Mouse (Mus musculus): ENCODE measurements around the gene Myom1.

Myom1 gene

DNA sequence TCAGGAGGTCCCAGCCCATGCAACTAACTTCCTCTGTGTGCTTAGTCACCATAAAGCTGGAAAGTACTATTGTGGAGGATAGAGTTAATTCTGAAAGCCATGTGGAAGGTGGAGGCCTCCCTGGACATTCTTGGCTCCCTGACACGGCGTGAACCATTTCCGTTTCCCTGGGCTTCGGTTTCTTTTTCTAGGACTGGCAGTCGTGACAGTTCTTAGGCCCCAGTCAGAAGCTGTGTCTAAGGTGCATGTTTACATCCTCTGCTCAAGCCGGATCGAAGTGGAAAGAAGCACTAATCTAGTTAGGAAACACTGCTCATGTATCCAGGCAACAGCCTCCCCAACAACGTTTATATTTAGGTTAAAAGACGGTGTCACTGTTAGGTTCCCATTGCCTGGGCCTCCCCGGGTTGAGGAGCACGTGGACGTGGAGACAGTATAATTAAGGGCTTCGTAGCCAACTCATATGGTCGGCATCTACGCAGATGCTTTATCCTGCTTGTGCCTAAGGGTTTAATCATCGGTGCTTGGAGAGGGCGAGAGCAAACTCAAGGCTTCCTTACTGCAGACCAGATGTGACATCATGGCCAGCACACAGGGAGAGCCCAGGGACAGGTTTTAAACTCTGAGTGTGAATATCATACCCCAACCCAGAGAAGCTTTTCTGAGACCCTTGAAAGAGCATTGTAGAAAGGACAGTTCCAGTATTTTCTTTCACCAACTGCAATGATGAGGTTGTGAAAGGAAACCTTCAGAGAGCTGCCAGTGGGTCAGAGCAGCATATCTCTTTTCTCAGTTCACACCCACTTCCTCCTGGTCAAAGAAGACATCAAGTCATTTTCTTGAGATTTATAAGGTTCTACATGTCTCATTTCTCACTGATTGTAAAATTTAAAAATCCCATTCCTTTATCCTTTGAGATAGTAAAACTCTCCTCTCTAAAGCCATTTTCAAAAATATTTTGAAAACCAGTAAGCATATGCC lies 100.4 kb downstream of the Myom1 start:
- no peak for DNase-seq (ENCODE audit: low read depth)

DNA sequence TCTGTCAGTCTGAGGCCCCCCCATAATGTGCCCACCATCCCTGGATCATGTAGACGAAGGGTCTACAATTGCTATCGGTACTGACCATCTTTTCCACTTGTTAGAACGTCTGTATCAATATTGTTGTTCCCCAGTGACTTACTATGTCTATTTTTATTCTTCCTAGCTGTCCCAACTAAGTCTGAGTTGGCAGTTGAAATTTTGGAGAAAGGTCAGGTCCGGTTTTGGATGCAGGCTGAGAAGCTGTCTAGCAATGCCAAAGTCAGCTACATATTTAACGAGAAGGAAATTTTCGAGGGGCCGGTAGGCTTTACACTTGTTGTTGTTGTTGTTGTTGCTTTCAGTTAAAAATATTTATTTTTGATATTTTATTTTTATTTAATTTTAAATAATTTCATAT lies 102.9 kb downstream of the Myom1 start:
- no peak for DNase-seq (ENCODE audit: low read depth)

DNA sequence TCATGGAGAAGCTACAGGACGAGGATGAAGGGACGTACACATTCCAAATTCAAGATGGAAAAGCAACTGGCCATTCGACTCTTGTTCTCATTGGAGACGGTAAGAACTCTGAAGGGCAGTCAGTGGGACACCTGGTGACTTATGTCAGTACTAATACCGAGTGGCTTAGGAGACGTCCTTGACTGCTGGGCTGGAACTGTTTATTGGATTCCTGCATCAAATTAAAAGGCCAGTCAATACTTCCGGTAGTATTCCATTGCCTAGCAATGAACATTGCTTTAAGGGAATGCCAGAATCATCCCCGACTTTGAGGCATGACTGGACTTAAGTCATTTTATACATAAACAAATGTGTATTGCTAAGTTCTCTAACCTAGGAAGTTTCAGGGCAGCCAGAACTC lies 103.8 kb downstream of the Myom1 start:
- no peak for DNase-seq (ENCODE audit: low read depth)

DNA sequence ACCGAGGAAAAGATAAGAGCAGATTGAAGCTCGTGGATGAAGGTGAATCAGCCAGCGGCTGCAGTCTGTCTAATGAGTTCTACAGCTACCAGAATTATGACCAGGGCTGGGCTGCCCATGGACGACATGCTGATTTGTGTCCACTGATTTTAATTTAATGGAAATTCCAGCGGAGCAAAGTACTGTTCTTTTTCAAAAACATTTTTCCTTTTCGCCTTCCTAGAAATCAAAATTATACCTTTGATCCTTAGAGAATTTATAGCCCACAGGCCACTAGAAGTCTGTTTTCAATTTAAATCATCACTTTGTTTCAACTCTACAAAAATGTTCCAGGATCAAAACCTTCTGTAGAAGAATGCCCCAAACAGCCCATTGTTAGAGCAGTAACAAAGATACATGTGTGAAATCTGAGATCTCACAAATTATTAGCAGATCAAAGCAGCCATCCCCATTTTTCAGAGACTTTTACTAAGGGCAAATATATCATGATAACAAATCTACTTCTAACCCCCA lies 108.4 kb downstream of the Myom1 start:
- no peak for DNase-seq (ENCODE audit: low read depth)

DNA sequence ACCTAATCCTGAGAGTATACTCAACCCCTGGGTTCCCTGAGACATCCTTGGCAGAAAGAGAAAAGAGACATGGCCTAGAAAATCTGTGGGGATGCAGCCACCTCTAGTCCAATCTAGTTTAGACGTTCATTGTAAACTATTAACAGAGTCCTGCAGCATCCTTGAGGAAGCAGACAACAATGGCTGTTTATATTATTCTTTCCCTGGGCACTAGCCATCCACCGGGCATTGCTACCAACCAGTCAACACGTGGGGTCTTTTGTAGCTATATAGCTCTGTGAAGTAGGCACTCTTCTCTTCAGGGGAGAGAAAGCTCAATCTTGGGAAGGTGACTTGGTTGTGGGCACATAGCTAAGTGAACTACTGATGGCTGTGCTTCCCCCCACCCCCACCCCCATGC lies 110.3 kb downstream of the Myom1 start:
- DNase-seq (ENCODE audit: low read depth), result no peak

DNA sequence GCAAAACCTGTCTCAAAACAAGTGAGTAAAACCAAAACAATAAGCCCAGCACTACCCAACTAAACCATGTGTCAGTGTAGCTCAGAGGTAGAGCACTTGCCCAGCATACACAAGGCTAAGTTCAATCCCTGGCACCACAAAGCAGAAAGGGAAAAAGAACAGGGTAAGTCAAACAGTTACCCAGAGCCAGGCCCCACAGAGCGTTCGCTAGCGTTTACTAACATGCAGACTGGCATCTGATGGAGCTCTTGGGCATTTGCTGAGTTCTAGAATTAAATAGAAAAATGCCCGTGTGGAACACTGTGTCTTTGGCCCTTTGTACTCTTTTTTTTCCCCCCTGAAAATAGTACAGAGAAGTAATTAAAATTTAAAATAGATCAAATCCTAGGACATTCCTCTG lies 111.8 kb downstream of the Myom1 start:
- no peak for DNase-seq (ENCODE audit: low read depth)

DNA sequence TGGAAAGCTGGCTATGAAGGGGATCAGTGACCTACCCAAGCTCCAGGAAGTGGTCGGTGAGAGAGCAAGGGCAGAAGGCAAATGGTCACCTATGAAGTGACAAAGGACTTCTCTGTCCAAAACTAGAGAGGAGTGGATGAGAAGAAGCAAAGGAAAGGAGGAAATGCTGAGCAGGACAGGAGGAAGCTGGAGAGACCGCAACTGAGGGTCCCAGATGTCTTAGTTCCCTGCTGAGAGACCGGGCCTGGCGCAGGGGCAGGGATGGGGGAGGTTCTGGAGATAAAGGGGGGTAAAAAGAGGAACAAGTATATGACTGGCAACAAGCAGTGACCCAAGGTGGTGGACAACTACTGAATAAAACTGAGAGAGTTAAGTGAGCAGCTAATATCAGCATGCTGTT lies 115.5 kb downstream of the Myom1 start:
- no peak for DNase-seq (ENCODE audit: low read depth)

DNA sequence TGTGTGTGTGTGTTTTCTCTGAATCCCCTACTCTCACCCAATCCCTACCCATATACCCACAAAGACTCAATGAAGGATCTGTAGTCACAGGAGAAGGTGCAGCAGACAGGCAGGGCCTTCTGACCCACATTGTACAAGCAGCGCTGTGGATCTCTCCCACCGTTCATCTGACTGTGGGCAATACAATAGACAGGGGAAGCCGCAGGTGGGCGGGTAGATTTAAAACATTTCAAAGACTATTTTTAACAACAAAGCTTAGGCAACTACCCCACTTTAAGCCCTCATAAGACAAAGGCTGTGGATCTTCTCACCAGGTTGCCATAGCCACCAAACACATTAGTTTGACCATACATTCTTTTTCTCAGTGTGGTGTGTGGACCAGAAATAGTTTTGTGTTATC lies 116.2 kb downstream of the Myom1 start:
- no peak for DNase-seq (ENCODE audit: low read depth)

DNA sequence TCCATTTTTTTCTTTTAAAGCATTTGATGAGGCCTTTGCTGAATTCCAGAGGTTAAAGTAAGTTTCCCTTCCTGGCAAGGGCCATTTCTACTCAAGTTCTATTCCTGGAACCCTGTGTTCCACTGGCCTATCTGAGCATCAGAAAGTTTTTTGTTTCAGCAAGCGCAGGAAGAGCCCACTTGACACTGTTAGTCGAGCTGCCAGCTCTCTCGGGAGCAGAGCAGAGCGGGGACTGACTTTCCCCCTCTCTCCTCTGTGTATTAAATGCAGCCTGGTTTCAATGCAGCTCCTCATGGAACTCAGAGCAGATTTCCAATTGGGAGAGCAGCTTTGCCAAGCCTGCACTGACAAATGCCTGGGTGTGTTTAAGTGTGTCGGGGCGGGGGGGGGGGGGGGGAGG lies 118.2 kb downstream of the Myom1 start:
- DNase-seq (ENCODE audit: low read depth), result no peak

DNA sequence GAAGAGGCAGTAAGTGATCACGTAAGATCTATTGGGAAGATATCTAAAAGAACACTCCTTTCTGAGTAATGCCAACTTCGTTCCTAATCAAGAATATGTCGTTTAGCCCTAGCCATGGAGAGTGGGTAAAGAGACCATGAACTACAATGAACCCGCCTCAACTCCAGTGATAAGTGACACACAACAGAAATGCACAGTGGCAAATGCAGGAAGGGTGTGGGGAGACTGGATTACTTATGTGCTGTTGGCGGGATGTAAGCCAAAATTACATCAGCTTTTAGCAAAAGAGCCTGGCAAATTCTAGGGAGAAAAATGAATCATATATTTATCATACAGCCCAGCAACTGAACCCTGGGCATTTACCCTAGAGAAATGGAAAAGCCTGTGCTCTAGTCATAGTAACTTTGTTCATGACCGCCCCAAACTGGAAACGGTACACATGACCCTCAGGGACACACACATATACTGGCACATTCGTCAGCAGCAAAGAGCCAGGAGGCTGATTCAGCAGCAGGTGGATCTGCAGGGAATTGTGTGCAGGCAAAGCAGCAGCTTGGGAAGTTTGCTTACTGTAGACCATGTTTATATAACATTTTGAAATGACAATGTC lies 121.7 kb downstream of the Myom1 start:
- DNase-seq (ENCODE audit: low read depth), result no peak

DNA sequence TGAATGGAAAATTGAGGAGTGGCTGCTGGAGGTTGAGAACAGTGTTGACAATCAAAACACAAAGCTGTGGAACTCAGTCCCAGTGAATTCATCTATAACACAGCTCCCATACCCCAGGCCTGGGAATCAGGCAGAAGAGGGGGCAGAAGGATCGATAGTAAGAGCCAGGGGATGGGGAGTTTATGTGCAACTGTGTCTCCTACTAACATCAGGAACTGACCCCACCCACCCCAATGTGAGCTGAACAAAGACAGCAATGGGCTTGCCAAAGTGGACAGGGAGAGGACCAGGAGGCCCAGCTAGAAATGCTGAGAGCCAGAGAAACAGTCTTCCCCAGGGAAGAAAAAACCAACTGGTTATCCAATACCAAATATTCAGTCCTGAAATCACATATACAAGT lies 122.2 kb downstream of the Myom1 start:
- DNase-seq (ENCODE audit: low read depth), result no peak

DNA sequence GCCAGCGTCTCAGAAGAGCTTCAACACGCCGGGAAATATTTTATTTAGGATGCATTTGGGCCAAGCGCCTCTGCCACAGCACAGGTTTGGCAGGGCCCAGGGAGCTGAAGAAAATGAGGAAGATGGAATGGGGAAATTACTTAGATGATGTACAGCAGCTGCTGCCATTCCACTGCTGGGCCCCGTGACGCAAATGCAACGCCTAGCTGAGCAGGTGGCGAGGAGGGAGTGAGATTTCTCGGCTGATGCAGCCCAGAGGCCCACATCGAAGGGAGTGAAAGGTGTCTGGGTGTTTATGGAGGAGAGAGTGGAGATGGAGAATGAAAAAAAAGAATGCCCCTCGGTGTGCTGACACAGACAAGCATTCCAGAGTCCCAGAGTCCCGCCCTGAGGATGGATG lies 123.1 kb downstream of the Myom1 start:
- no peak for DNase-seq (ENCODE audit: low read depth)

DNA sequence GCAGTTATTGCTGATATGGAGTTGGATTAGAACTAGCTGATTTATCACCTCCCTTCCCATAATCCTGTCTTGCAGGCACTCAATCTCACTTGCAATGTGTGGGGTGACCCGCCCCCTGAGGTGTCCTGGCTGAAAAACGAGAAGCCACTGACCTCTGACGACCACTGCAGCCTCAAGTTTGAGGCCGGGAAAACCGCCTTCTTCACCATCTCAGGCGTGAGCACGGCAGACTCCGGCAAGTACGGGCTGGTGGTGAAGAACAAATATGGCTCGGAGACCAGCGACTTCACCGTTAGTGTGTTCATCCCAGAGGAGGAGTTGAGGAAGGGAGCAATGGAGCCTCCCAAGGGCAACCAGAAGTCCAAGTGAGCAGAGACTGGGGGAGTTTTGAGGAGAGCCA lies 123.6 kb downstream of the Myom1 start:
- DNase-seq (ENCODE audit: low read depth), result no peak

DNA sequence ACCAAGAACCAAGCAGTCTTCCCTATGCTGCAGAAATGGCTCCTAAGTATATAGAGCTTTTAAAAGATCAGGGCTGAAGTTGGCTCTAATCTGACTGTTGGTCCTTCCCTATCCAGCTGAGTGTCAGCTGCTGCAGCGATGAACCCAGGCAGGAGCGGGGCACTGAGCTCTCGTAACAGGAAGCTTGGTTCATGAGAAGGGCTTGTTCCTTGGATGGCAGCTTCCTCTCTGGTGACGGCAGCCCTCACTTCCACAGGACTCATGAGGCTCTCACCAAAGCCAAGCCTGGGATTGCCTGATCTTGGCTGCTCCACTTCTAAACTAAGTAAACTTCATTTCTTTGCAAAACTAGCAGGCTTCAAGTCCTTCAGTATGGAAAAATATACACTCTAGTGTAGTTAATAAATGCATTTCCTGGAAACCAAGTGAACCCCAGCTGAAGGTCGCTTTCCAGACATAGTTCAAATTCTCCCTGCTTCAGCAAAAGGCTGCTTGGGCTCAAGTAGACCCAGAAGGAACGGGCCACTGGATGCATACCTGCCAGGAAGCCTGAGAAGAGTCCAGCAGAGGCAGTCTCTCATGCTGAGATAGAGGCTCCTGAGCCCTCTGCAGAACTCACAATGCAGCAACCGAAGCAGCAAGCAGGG lies 125.2 kb downstream of the Myom1 start:
- DNase-seq (ENCODE audit: low read depth), result no peak

DNA sequence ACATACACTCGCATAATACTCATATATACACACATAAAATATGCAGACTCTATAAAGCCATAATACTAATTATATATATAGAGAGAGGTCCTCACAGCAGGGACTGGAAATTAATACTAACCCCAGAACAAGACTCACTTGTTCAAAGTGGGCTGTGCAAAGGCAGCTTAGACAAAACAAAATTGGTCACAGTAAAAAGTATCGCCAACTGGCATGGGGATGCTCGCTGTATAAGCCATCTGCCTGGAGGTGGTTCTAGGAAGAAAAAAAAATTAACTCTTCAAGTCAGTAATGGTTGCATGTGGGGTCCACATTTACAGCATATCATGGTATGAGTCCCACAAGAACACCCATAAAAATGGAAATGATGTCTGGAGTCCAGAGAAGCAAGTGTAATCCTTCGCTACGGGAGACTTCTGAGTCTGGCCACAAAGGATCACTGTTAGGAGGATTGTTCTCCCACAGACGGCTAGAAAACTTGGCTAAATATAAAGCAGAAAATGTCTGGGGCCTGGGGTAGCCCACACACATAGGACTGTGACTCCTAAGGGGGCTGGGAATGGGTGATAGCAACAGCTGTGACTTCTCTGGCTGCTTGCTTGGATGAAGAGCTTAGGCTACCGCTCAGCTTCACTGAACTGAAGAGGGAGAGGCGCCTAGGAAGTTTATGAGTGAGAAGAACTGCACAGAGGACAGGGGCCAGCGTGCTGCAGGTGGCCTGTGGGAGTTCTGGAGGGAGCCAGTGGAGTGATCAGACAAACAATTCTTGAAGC lies 127.2 kb downstream of the Myom1 start:
- no peak for DNase-seq (ENCODE audit: low read depth)

DNA sequence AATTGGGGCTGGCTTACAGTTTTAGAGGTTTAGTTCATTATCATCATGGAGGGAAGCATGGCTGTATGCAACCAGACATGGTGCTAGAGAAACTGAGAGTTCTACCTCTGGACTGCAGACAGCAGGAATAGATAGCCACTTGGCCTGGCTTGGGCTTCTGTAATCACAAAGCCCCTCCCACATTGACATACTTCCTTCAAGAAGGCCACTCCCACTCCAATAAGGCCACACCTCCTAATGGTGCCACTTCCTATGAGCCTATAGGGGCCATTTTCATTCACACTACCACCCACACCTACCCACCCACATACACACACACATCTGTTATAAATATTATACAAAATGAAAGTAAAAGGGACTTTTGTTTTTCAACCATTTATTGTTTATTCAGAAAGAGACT lies 129.8 kb downstream of the Myom1 start:
- DNase-seq (ENCODE audit: low read depth), result no peak

DNA sequence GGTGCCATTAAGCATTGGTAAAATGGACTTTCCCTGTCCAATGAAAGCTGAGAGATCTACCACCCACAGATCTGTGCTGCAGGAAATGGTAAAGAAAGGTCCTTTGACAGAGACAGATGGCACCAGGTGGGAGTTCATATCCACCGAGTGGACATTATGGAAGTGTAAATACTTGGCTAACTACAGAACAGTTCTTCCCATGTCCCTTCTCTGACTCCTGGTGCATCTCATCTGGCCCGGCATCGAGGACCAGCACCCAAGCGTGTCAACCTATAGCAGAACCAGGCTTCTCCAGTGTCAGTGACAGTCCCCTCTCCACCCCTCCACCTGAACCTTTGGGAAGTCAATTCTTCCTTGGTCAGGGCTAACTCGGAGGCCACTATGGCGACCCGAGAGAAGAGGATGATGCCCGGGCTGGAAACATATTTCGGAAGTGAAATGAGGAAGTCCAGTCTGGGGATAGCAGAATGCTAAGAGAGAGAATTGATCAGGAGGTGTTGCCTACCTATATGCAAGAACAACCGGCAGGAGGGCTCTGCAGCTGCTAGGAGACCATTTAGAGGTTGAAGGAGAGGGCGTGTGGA lies 130.5 kb downstream of the Myom1 start:
- DNase-seq (ENCODE audit: low read depth), result no peak

DNA sequence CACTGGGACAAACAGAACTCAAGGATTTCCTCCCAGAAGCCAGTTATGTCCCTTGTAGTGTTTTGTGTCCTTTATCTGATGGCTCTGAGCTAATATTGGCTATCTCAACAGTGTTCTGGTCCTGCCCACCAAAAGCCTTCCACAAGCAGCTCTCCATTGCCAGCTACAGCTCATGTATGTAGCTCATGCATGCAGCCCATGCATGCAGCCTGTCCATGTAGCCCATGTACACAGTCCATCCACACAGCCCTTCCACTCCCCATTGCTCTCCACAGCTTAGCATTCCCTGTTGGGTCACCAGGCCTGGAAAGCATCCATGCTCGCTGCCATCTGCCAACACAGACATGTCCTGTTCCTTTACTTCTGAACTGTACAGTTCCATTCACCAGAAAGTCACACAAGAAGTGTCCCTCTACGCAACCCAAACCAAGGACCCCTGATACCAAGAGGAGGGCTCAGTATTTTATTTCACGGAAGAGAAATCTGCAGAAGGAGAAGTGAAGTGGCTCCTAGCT lies 132.1 kb downstream of the Myom1 start:
- DNase-seq (ENCODE audit: low read depth), result no peak

DNA sequence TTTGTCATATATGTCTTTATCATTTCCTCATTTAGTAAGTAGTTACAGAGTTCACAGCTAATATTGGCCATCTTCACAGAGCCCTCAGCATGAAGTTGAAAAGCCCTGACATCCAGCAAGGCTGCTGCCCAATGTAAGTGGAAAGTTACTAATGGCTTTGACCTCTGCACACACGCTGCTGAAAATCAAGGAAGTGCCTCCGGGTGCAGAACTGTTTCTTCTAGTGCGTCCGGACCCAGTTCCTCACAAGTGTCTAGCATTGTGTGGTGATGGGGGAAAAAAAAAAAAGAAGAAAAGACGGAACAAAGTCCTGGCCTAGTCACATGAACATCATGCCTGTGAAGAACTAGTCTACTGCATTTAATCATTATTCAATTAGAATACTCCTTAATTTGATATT lies 132.7 kb downstream of the Myom1 start:
- DNase-seq (ENCODE audit: low read depth), result no peak

DNA sequence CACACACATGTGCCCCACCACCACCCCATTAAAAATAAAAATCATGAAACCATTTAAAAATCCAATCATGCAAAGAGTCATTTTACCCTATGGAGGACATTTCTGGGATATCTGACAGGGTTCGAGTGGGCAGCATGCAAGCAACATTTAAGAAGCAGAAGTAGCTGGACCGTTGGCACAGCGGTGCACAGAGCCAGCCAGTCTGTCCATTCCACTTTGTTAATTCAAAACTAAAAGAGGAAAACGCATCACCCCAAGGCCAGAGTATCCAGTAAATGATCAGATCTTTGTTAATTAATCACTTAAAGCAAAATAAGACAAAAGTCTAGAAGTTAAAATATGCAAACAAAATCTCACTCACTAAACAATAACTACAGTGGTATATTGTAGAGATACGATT lies 133.4 kb downstream of the Myom1 start:
- DNase-seq (ENCODE audit: low read depth), result no peak

All from c-Kit-positive CD71-negative TER-119-negative erythroid progenitor cells, embryonic 14.5 days (primary cell).